Mouse (Mus musculus) hindbrain, embryonic 16.5 days (tissue): Measurements from ENCODE around the gene Olfr690. TPM values are rescaled to one million over a fixed set of nuclear protein-coding genes. Genes with fewer than 3 reads are reported as not detected.

Experiments used
- ATAC-seq: fragments of 200-750 bp; cut with Nextera tagmentation; 2 replicates; pipeline ENCODE4 v1.8.0; 2017; ENCODE audit warnings: moderate TSS enrichment, moderate library complexity
- H3K27ac ChIP-seq: fragments of 300-500 bp; sonication (generic); 2 replicates; pipeline ENCODE4 v1.5.1; 2014; ENCODE audit warnings: low read depth, mild to moderate bottlenecking, control low read depth, low read length, moderate library complexity
- H3K27me3 ChIP-seq: fragments of 300-500 bp; sonication (generic); replicated peaks from 2 replicates; pipeline ENCODE4 v1.6.1; 2014; ENCODE audit warnings: low read length; ENCODE audit not compliant: control insufficient read depth, insufficient read depth
- H3K36me3 ChIP-seq: fragments of 300-500 bp; sonication (generic); 2 replicates; pipeline ENCODE4 v1.6.1; 2014; ENCODE audit warnings: mild to moderate bottlenecking, low read length, moderate library complexity, mixed read lengths; ENCODE audit not compliant: control insufficient read depth, insufficient read depth
- H3K4me1 ChIP-seq: fragments of 300-500 bp; sonication (generic); 2 replicates; pipeline ENCODE4 v1.6.1; 2014; ENCODE audit warnings: low read depth, low read length; ENCODE audit not compliant: control insufficient read depth, insufficient read depth
- H3K4me2 ChIP-seq: fragments of 300-500 bp; sonication (generic); 2 replicates; pipeline ENCODE4 v1.6.1; 2014; ENCODE audit warnings: mild to moderate bottlenecking, low read length, control low read depth, moderate library complexity
- H3K4me3 ChIP-seq: fragments of 300-500 bp; sonication (generic); 2 replicates; pipeline ENCODE4 v1.5.1; 2014; ENCODE audit warnings: mild to moderate bottlenecking, low read length, control low read depth, moderate library complexity
- H3K9ac ChIP-seq: fragments of 300-500 bp; sonication (generic); 2 replicates; pipeline ENCODE4 v1.6.1; 2014; ENCODE audit warnings: low read depth, mild to moderate bottlenecking, control low read depth, low read length, moderate library complexity
- H3K9me3 ChIP-seq: fragments of 300-500 bp; sonication (generic); 2 replicates; pipeline ENCODE4 v1.6.1; 2014; ENCODE audit warnings: mild to moderate bottlenecking, low read length, moderate library complexity; ENCODE audit not compliant: control insufficient read depth
- WGBS: fragments of 180-500 bp; shearing (Covaris S2); extraction: QIAGEN DNeasy Blood & Tissue Kit; methylation state at CpG from one replicate; pipeline ENCODE4 v1.1.7; 2014; 5-methylcytosine and 5-hydroxymethylcytosine counted together
- polyA plus RNA-seq: library from polyadenylated mRNA; unstranded; fragments of >200 nt; fragmentation: Nextera tagmentation; extraction: Ambion mirVana; gene quantifications from 2 replicates; pipeline ENCODE4 v1.2.1, GENCODE M21; 2015

Olfr690 gene
- not detected in 2 replicates for polyA plus RNA-seq

DNA sequence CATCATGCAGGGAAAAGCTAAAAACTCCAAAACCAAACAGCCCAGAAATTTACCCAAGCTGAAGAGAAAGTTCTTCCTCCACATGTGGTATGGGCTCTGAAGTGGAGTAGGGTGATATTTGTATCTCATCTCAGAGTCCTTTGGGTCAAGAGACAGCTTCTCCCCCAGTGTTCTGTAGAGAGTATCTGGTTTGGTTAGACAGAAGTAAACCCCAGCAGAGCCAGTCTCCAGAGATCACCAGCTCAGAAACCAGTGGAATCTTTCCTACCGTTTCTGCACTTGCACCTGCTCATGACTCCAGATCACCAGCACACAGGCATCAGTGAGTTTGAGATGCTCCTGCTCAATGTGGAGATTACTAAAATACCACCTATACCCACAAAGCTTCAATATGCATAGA is at the start of gene Olfr690:
TSS of gene Olfr690 (minus strand) at position 101 of the 400 bp plus-strand sequence.
- Histone ChIP-seq H3K4me3 (no peak within 1 kb of the TSS), H3K36me3 (no peaks in the 10 kb centered on the region), H3K27me3 (no peaks in the 10 kb centered on the region), H3K4me2 (no peak within 1 kb of the TSS), H3K4me1 (no peaks in the 10 kb centered on the region), H3K9ac (no peak within 1 kb of the TSS), H3K27ac (no peak within 1 kb of the TSS), H3K9me3 (no peaks in the 10 kb centered on the region)
- ATAC-seq: no peak
- 81% methylated on average over 1 of the region's 1 CpGs for WGBS

DNA sequence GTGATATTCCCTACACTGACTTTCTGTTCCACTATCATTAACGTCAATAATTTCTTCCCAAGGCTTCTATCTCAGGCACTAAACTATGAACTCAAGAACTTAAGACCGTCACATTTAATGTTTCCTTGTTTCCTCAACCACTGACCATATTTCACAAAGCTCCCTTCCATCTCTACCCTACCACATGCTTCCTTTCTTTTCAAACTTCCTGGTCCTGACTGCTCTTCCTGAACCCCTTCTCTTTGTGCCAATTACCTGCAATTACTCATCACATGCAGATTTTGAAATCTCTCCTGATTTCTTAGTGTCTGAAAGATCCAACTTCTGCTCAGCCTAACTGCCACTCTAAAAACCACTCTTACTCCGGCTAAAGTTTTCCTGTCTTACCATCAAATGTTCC is 46.4 kb upstream of the Olfr690 start:
- no peak overlapping the region for H3K27ac ChIP-seq
- H3K9ac ChIP-seq: no peak overlapping the region
- ATAC-seq: no peak
- no peaks in the 10 kb centered on the region for H3K27me3 ChIP-seq
- 96% methylated on average over 3 of the region's 3 CpGs for WGBS
- H3K4me2 ChIP-seq: no peak overlapping the region
- H3K4me1 ChIP-seq: no peaks in the 10 kb centered on the region
- no peaks in the 10 kb centered on the region for H3K9me3 ChIP-seq
- peaks cover 59% of the 10 kb centered on the region for H3K36me3 ChIP-seq
- no peak overlapping the region for H3K4me3 ChIP-seq

DNA sequence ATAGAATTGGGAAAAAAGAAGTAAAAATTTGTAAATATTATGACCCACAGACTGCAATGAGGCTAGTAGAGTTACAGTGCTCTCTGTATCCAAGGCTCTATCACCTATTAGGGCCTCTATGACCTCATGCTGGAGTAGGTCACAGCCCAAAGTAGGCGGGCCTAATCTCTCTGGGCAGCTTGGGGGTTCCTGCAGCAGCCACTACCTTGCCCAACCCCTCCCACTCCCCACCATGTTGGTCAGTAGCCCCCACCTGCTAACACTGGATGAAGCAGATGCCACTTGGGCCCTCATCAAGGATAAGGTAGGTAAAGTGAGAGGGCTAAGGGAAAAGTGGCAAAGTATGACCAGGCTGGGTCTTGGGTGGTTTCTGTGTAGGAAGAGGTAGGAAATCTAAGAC is 41.0 kb upstream of the Olfr690 start, which contains the start of gene Gm5901:
TSS of gene Gm5901 (plus strand) at position 173 of the 400 bp plus-strand sequence.
- H3K36me3 ChIP-seq: peaks cover 25% of the 10 kb centered on the region
- no peak within 1 kb of the TSS for H3K27ac ChIP-seq
- no peak for ATAC-seq
- no peak within 1 kb of the TSS for H3K9ac ChIP-seq
- no peak within 1 kb of the TSS for H3K4me2 ChIP-seq
- no peaks in the 10 kb centered on the region for H3K4me1 ChIP-seq
- WGBS: 100% methylated on average over 1 of the region's 1 CpGs
- no peak within 1 kb of the TSS for H3K4me3 ChIP-seq
- H3K27me3 ChIP-seq: no peaks in the 10 kb centered on the region
- no peaks in the 10 kb centered on the region for H3K9me3 ChIP-seq

DNA sequence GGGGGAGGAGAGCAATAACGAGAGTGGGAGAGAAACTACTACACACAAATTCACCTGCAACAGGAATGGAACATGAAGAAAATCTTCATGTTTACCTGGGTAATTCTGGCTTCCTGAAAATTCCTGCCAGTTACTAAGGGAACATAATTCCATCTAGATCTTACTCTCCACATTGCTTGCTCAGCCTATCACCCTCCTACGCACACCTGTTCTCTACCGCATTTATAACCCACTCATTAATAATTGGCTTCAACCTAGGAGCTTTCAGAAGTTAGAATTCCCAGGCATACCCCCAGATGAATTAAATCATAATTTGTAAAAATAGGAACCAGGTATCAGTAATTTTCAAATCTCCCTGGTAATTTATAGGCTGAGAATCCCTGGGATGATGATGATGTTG is 40.1 kb upstream of the Olfr690 start:
- Histone ChIP-seq H3K9ac (no peak overlapping the region), H3K4me3 (no peak overlapping the region), H3K27ac (no peak overlapping the region), H3K36me3 (peaks cover 22% of the 10 kb centered on the region), H3K4me2 (no peak overlapping the region), H3K4me1 (no peaks in the 10 kb centered on the region), H3K27me3 (no peaks in the 10 kb centered on the region), H3K9me3 (no peaks in the 10 kb centered on the region)
- WGBS: 96% methylated on average over 3 of the region's 3 CpGs
- ATAC-seq: no peak

DNA sequence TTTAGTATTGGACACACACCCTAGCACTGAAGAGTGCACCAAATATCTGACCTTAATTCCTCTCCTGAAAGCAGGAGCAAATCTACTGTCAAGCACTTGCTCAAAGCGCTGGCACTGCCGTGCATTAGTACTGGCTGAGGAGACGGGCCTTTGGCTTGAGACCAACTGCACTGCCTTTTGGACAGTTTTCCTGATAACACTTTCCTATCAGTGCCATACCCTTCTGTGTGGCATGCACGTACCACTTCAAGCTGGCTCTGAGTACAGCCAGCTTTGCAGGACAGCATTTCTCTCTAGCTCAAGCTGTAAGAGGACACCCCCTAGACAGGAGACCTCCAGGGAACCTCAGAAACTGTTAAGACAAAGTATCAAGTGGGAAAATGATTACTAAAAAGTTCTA is 39.6 kb upstream of the Olfr690 start:
- no peaks in the 10 kb centered on the region for H3K4me1 ChIP-seq
- H3K27me3 ChIP-seq: no peaks in the 10 kb centered on the region
- no peak overlapping the region for H3K27ac ChIP-seq
- WGBS: 79% methylated on average over 4 of the region's 4 CpGs
- H3K9ac ChIP-seq: no peak overlapping the region
- H3K4me2 ChIP-seq: no peak overlapping the region
- H3K36me3 ChIP-seq: peaks cover 17% of the 10 kb centered on the region
- ATAC-seq: no peak
- H3K9me3 ChIP-seq: no peaks in the 10 kb centered on the region
- H3K4me3 ChIP-seq: no peak overlapping the region

DNA sequence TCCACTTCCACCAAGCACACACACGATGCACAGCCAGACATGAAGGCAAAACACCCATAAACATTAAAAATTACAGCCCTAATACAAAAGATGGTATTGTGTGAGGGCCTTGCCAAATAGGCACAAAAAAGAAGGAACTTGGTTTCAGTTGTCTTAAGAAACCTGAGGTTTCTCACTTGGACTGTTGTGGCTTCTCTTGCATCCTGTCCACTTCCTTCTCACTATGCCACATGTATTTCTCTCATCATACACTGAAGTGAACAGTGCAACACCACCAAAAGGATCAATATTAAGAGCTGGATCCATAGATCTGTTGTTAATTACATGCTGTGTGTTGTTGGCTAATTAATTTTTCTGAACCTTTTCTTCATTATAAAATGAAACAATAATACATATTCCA is 39.0 kb upstream of the Olfr690 start:
- peaks cover 11% of the 10 kb centered on the region for H3K36me3 ChIP-seq
- H3K4me2 ChIP-seq: no peak overlapping the region
- no peaks in the 10 kb centered on the region for H3K4me1 ChIP-seq
- H3K27me3 ChIP-seq: no peaks in the 10 kb centered on the region
- H3K9ac ChIP-seq: no peak overlapping the region
- H3K9me3 ChIP-seq: no peaks in the 10 kb centered on the region
- H3K4me3 ChIP-seq: no peak overlapping the region
- 95% methylated on average over 1 of the region's 1 CpGs for WGBS
- H3K27ac ChIP-seq: no peak overlapping the region
- no peak for ATAC-seq

DNA sequence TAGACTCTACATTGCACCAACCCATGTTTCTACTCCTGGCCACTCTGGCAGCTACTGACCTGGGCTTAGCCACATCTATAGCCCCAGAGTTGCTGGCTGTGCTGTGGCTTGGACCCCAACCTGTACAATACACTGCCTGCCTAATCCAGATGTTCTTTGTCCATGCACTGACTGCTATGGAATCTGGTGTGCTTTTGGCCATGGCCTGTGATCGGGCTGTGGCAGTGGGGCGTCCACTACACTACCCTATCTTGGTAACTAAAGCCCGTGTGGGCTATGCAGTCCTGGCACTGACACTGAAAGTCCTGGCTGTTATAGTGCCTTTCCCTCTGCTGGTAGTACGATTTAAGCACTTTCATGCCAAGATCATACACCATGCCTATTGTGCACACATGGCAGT is 34.6 kb upstream of the Olfr690 start:
- Histone ChIP-seq H3K4me2 (no peak overlapping the region), H3K36me3 (peaks cover 4% of the 10 kb centered on the region; the same call in 1 of the 2 replicates), H3K4me3 (no peak overlapping the region), H3K27ac (no peak overlapping the region), H3K9me3 (no peaks in the 10 kb centered on the region), H3K4me1 (no peaks in the 10 kb centered on the region), H3K9ac (no peak overlapping the region), H3K27me3 (no peaks in the 10 kb centered on the region)
- no peak for ATAC-seq
- 92% methylated on average over 4 of the region's 4 CpGs for WGBS

DNA sequence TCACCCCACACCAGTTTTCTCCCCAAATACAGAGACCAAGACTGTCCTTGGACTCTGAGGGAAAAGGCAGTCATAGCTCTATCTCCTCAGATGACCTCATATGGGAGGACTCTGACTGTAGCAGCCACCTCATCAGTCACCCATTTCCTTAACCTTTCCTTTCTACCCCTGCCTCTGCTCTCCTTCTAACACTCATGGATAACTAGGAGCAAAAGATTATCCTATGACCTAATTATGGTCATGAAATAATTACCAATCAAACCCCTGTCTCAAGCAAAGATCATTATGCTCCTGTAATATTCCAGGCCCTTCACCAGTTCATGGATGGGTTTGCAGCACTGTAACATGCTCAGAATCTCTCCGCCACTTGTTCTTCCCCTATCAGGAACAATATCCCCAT is 34.0 kb upstream of the Olfr690 start, which contains the start of gene Olfr692:
TSS of gene Olfr692 (plus strand) at position 301 of the 400 bp plus-strand sequence.
- no peak for ATAC-seq
- Histone ChIP-seq H3K4me2 (no peak within 1 kb of the TSS), H3K27ac (no peak within 1 kb of the TSS), H3K4me1 (no peaks in the 10 kb centered on the region), H3K9me3 (no peaks in the 10 kb centered on the region), H3K9ac (no peak within 1 kb of the TSS), H3K4me3 (no peak within 1 kb of the TSS), H3K36me3 (peaks cover 2% of the 10 kb centered on the region; the same call in 1 of the 2 replicates), H3K27me3 (no peaks in the 10 kb centered on the region)
- WGBS: 97% methylated on average over 1 of the region's 1 CpGs

DNA sequence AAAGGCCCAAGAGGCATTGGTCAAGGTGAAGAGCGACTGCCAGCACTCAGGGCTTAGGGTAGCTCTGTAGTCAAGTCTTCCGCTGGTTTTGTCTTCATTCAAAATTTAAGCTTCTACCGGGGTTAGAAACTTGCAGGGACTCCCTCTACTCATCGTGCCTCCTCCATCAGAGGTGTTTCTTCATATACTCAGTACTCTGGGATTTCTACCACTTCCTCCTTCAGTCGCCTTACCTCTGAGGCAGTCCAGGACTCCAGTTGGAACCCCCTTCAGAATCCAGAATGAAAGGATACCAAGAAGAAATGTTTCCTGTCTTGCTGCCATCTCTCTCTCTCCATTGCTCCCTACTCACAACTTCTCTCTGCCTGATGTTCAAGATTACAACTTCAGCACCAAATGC is 33.4 kb upstream of the Olfr690 start:
- Histone ChIP-seq H3K4me2 (no peak overlapping the region), H3K27ac (no peak overlapping the region), H3K4me1 (no peaks in the 10 kb centered on the region), H3K27me3 (no peaks in the 10 kb centered on the region), H3K9ac (no peak overlapping the region), H3K4me3 (no peak overlapping the region), H3K9me3 (no peaks in the 10 kb centered on the region), H3K36me3 (peaks cover 2% of the 10 kb centered on the region; the same call in 1 of the 2 replicates)
- ATAC-seq: no peak
- 92% methylated on average over 5 of the region's 5 CpGs for WGBS

DNA sequence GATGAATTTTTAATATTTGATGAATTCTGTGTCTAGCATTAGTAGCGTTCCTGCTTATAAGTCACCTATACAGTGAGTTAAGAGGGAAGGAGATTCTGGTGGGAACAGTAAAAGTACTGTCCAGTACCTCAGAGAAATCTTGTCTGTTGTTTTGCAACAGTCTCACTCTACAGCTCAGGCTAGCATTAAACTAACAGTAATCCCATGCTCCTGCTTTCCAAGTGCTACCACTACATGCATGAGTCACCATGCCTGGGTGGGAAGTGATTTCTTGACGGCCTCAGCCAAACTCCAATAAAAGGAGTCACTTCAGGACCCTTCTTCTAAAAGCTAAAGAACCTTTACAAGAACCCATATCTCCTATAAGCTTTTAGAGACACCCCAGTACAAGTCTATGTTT is 27.8 kb upstream of the Olfr690 start:
- H3K9ac ChIP-seq: no peak overlapping the region
- WGBS: 89% methylated on average over 2 of the region's 2 CpGs
- no peaks in the 10 kb centered on the region for H3K36me3 ChIP-seq
- H3K9me3 ChIP-seq: no peaks in the 10 kb centered on the region
- no peak overlapping the region for H3K4me3 ChIP-seq
- no peaks in the 10 kb centered on the region for H3K27me3 ChIP-seq
- no peak overlapping the region for H3K4me2 ChIP-seq
- ATAC-seq: no peak
- no peak overlapping the region for H3K27ac ChIP-seq
- H3K4me1 ChIP-seq: no peaks in the 10 kb centered on the region
